Mouse (Mus musculus) lung, postnatal 0 days (tissue): ENCODE data around the gene Pabpc5. TPM values are rescaled to one million over a fixed set of nuclear protein-coding genes. Genes with fewer than 3 reads are reported as not detected.

Source experiments
- ATAC-seq: fragments of 200-750 bp; cut with Nextera tagmentation; 2 replicates; pipeline ENCODE4 v1.8.0; 2017; ENCODE audit warnings: moderate library complexity
- DNase-seq: peaks from one replicate; pipeline ENCODE4 v3.0.0-alpha.2; 2016; ENCODE audit warnings: low spot score
- H3K27ac ChIP-seq: fragments of 300-500 bp; sonication (generic); 2 replicates; pipeline ENCODE4 v1.5.1; 2014; ENCODE audit warnings: antibody characterized with exemption, mild to moderate bottlenecking, low read length, mixed read lengths
- H3K27me3 ChIP-seq: fragments of 300-500 bp; sonication (generic); replicated peaks from 2 replicates; pipeline ENCODE4 v1.6.1; 2014; ENCODE audit warnings: low read length, mixed read lengths; ENCODE audit not compliant: insufficient read depth
- H3K36me3 ChIP-seq: fragments of 300-500 bp; sonication (generic); 2 replicates; pipeline ENCODE4 v1.6.1; 2014; ENCODE audit warnings: low read length, mixed read lengths; ENCODE audit not compliant: insufficient read depth
- H3K4me1 ChIP-seq: fragments of 300-500 bp; sonication (generic); 2 replicates; pipeline ENCODE4 v1.6.1; 2014; ENCODE audit warnings: antibody characterized with exemption, low read depth, low read length, mixed read lengths; ENCODE audit not compliant: insufficient read depth
- H3K4me2 ChIP-seq: fragments of 300-500 bp; sonication (generic); replicated peaks from 2 replicates; pipeline ENCODE4 v1.6.1; 2014; ENCODE audit warnings: low read depth, mild to moderate bottlenecking, low read length, moderate library complexity, mixed read lengths
- H3K4me3 ChIP-seq: fragments of 300-500 bp; sonication (generic); 2 replicates; pipeline ENCODE4 v1.5.1; 2014; ENCODE audit warnings: low read depth, low read length
- H3K9ac ChIP-seq: fragments of 300-500 bp; sonication (generic); replicated peaks from 2 replicates; pipeline ENCODE4 v1.6.1; 2014; ENCODE audit warnings: low read depth, mild to moderate bottlenecking
- H3K9me3 ChIP-seq: fragments of 300-500 bp; sonication (generic); 2 replicates; pipeline ENCODE4 v1.6.1; 2016; ENCODE audit warnings: low read length, mixed read lengths
- CTCF ChIP-seq: IDR thresholded peaks from 2 replicates; pipeline ENCODE4 v1.5.1; 2016; ENCODE audit warnings: antibody characterized with exemption, mild to moderate bottlenecking
- EP300 ChIP-seq: IDR thresholded peaks from 2 replicates; pipeline ENCODE4 v1.6.1; 2016; ENCODE audit warnings: antibody characterized with exemption, mild to moderate bottlenecking, control low read depth
- WGBS: fragments of 180-500 bp; shearing (Covaris S2); extraction: QIAGEN DNeasy Blood & Tissue Kit; methylation state at CpG from one replicate; pipeline ENCODE4 v1.1.7; 2014; 5-methylcytosine and 5-hydroxymethylcytosine counted together
- polyA plus RNA-seq: library from polyadenylated mRNA; unstranded; fragments of >200 nt; fragmentation: Nextera tagmentation; extraction: Ambion mirVana; gene quantifications from 2 replicates; pipeline ENCODE4 v1.2.1, GENCODE M21; 2015

Pabpc5 gene
- not detected in 2 replicates for polyA plus RNA-seq

DNA sequence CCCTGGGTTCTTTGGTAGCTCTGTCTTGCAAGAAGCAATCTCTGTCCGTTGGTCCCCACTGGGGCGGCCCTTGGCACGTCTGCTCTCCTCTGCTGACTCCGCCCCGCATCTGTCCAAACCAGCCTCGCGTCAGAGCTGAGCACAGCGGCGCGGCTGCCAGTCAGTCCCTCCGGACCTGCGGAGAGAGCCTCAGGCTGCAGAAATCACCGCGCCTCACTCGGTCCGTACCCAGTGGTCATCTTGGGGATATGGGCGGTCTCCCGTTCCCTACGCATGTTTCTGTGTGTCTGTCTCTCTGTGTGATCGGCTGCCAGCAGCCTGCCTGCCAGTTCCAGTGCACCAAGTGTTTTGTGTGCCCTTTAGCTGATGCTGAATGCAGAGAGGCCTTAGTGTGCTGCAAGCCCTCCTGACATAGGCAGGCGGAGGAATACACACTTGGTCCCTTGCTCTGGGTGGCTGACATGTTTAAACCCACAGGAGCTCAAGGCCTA lies at the start of gene Pabpc5:
TSS of gene Pabpc5 (plus strand) at position 116 of the 491 bp plus-strand sequence.
- Histone ChIP-seq H3K4me1 (no peaks in the 10 kb centered on the region), H3K9ac (no peak within 1 kb of the TSS), H3K36me3 (no peaks in the 10 kb centered on the region), H3K4me3 (peak within 1 kb of the TSS; percentile 15; the same call in 1 of the 2 replicates), H3K9me3 (no peaks in the 10 kb centered on the region), H3K27ac (no peak within 1 kb of the TSS), H3K27me3 (no peaks in the 10 kb centered on the region), H3K4me2 (peak within 1 kb of the TSS; percentile 46)
- TF ChIP-seq EP300 (no peak), CTCF (no peak)
- DNase-seq (peak; percentile 37), ATAC-seq (peak; percentile 80)
- WGBS, result 9% methylated on average over 20 of the region's 21 CpGs

DNA sequence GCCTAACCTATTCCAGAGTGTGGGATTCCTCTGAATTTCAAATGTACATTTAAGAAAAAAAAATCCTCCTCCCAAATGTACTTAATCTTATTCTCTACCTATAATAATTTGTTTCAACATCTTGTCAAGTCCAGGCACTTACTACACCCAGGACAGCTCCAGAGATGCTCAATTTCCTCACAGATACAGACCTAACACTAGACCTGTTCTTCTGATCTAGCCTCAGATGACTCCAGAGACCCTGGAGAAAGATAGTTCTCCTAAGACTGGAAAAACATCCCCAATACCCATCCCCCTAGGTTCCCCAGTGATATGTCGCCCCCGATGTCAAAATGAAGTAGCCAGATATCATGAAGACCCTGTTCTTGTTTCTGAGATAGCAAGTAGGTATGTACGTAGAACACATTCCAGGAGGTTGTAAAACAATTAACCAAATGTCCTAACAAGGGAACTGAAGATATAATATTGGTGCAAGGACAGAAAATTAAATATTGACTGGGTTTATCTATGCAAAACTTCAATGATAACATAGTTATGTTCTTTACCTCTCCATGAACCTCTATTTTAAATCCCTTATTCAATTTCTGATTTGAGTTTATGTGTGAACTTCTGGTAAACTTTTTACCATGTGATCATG lies 39.9 kb upstream of the Pabpc5 start:
- WGBS, result 81% methylated on average over 3 of the region's 3 CpGs

DNA sequence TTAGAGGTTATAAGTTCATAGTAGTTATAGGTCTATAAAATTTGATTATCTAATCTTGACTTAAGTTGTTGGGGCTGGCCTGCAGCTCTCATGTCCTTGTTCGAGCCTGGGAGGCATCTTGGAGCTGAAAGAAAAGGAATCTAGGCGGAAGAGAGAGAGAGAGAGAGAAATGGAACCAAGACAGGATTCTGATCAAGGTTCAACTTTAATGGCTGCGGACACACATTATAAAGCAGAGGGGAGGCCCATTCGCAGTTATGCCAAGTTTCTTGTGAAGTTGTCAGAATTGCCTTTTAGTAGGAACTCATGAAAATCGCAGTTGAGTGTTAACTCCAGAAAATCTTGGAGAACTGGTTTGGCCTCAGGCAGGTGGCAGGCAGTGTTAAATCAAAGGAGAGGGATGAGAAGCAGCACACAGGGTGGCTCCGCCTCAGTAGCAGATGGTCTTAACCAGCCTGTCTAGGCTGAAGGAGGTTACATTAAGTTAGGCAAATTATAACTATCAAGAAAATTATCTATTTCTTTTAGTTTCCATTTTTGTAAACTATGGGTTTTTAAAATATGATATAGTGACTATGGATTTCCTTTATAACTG lies 38.6 kb upstream of the Pabpc5 start:
- ATAC-seq (no peak), DNase-seq (no peak)
- Histone ChIP-seq H3K9ac (no peak overlapping the region), H3K27me3 (no peaks in the 10 kb centered on the region), H3K4me1 (no peaks in the 10 kb centered on the region), H3K4me3 (no peak overlapping the region), H3K9me3 (no peaks in the 10 kb centered on the region), H3K36me3 (no peaks in the 10 kb centered on the region), H3K4me2 (no peak overlapping the region), H3K27ac (no peak overlapping the region)
- TF ChIP-seq EP300, result no peak
- TF ChIP-seq CTCF, result no peak
- WGBS, result 61% methylated on average over 6 of the region's 6 CpGs

More for the DNA sequence above, 39.9 kb upstream of the Pabpc5 start:
- Histone ChIP-seq H3K9ac (no peak overlapping the region), H3K4me2 (no peak overlapping the region), H3K9me3 (no peaks in the 10 kb centered on the region), H3K27me3 (no peaks in the 10 kb centered on the region), H3K4me3 (no peak overlapping the region), H3K27ac (no peak overlapping the region), H3K36me3 (no peaks in the 10 kb centered on the region), H3K4me1 (no peaks in the 10 kb centered on the region)
- ATAC-seq, result no peak
- TF ChIP-seq EP300, result no peak
- TF ChIP-seq CTCF, result no peak
- DNase-seq, result no peak

DNA sequence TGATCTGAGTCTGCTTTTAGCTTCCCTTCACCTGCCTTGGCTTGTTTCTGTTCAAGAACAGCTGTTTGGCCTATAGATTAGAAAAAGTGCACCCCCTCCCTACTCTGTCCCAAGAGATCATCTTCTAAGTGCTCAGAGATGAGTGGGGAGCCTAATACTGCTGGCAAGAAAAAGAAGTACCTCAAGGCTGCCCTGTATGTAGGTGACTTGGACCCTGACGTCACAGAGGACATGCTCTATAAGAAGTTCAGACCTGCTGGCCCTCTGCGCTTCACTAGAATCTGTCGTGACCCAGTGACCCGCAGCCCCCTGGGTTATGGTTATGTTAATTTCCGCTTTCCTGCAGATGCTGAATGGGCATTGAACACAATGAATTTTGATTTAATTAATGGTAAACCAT lies 856 bp downstream of the Pabpc5 start:
- Histone ChIP-seq H3K9me3 (no peaks in the 10 kb centered on the region), H3K27me3 (no peaks in the 10 kb centered on the region), H3K27ac (no peak overlapping the region), H3K4me3 (no peak overlapping the region), H3K4me1 (no peaks in the 10 kb centered on the region), H3K36me3 (no peaks in the 10 kb centered on the region), H3K9ac (no peak overlapping the region), H3K4me2 (no peak overlapping the region)
- TF ChIP-seq EP300 (no peak), CTCF (no peak)
- ATAC-seq (no peak), DNase-seq (no peak)
- 85% methylated on average over 5 of the region's 5 CpGs for WGBS
